Mouse (Mus musculus): ENCODE measurements around the gene Smr2.
"Not testable (repeated sequence)": the region's sequence is repeated elsewhere in the genome, so short reads cannot be mapped to it uniquely, and the experiment has no call there.

Gene Smr2

DNA sequence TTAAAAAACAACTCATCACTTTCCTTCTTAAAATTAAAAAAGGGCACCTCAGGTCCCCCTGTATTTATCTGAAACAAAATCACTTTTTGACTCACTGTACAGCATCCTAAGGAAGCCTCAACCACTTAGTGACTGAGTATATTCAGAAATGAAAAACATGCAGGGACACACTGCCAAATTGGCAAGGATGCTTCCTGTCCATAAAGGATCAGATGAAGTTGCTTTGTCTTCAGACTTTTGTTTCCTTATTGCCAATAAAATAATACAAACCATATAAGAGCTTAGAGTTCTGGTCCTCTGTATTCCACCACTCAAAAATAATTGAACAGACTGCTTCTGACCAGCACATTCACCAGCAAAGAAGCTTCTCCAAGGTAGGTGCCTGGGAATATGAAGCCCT lies at the start of gene Smr2:
Smr2 (plus strand) TSS at position 301 of the 400 bp plus-strand sequence.
- DNase-seq (ENCODE audit: low spot score) = not testable (repeated sequence)

DNA sequence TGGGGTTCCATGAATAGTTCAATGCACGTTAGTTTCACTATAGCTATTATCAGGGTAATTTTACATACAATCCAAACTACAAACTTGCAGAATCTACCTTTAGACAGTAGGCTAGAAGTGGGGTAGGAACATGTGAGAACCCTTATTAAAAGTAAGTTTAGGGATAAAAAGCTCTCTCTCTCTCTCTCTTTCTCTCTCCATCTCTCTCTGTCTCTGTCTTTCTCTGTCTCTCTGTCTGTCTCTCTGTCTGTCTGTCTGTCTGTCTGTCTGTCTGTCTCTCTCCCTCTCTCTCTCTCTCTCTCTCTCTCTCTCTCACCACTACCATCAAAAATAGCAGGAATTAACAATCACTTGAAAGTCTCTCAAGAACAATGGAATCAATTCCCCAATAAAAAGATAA lies 25.1 kb downstream of the Smr2 start, which contains the start of gene Gm11116:
Gm11116 (minus strand) TSS at position 101 of the 400 bp plus-strand sequence.
- DNase-seq (ENCODE audit: low spot score) = no peak

DNA sequence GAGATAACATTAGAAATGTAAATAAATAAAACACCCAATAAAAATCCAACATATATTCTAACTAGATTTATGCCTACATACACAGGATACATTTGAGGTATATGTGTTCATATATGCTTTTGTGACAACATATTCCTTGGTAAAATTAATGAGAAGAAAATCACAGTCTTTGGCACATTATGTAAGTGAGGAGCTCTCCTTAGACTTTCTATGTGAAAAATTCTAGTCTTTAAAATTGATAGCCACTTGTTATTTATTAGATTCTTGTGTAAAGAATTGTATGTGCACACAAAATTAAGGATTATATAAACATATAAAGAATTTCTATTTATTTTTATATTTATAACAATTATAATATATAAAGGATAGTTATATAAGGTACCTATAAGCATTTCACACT lies 67.6 kb downstream of the Smr2 start, which contains the start of gene Gm11115:
Gm11115 (minus strand) TSS at position 101 of the 400 bp plus-strand sequence.
- no peak for DNase-seq (ENCODE audit: low spot score)
